Comparison of ENCODE assay signal across 8 mouse cellular contexts in the genomic region with DNA sequence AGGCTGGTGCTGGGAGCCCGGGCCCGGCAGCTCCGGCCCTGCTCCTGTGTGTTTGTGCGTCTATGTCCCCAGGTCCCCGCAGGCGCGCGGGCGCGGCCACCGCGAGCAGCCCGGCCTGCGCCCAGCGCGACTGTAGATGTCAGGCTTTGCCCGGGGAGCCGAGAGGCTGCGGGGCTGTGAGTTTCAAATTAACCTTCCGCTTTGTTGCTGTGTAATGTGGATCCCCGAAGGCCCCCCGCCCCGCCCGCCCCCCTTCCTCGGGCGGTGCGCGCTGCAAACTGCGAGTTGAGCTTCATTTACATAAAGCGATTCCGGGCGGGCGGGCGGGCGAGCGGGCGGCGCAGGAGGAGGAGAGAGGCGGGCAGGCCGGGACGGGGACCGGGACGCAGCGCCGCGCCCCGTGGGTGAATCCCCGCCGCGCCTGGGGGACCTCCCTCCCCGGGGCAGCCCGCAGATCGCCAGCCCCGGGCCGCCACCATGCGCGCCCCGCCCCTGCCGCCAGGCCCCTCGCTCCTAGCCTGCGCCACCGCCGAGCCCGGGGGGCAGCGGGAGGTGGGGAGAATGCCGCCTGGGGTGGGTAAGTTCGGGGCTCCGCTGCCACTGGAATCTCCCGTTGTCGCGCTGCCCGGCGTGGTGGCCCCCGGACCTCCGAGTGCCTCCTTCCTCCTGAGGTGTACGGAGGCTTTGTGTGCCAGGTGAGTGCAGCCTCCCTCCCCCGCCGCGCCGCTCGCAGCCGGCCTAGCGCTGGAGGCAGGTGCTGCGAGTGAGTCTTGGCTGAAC.
A peak's percentile ranks its signal among the peaks of the same experiment; 100 is the strongest.
DNase-seq lines count a peak whose midpoint lies in the region; ATAC-seq and TF ChIP-seq lines count a peak whose summit lies in the region.

No protein-coding gene starts in this region.

- peak overlapping the region; percentile 70 for H3K4me2 ChIP-seq in liver, embryonic 15.5 days

- DNase-seq in layer of hippocampus, adult 2 months (ENCODE audit: low spot score in 2 of 2), result peak in 1 of 2 experiments; percentile 19
- no peak for DNase-seq in layer of hippocampus, adult 9-10 months (ENCODE audit: low spot score)
- peak; percentile 73 for DNase-seq in embryo, embryonic 10 days (ENCODE audit: low spot score)
- DNase-seq in heart, adult 18-20 months, result peak; percentile 82 to 83
- DNase-seq in kidney, adult 11 months, result peak; percentile 76
- peak; percentile 23 for DNase-seq in natural killer cell, adult 2 months (ENCODE audit: low spot score in 2 of 2)
- DNase-seq in thymus, postnatal 25 days, result peak; percentile 41

- under 1% methylated on average over 79 of the region's 84 CpGs for WGBS in liver, embryonic 15.5 days (ENCODE audit: insufficient replicate concordance)

- H3K36me3 ChIP-seq in liver, embryonic 15.5 days (replicated peaks), result no peaks in the 10 kb centered on the region

- peak; percentile 67 for ATAC-seq in liver, embryonic 15.5 days (ENCODE audit: insufficient read depth)

- peak overlapping the region; percentile 54 for H3K9ac ChIP-seq in liver, embryonic 15.5 days

- peak overlapping the region; percentile 65 for H3K4me3 ChIP-seq in layer of hippocampus, adult 2 months
- peak overlapping the region; percentile 62 for H3K4me3 ChIP-seq in liver, embryonic 15.5 days (replicated peaks)

- no peaks in the 10 kb centered on the region for H3K9me3 ChIP-seq in liver, embryonic 15.5 days (replicated peaks)

- peaks cover 56% of the 10 kb centered on the region for H3K27me3 ChIP-seq in liver, embryonic 15.5 days

- peaks cover 44% of the 10 kb centered on the region for H3K4me1 ChIP-seq in liver, embryonic 15.5 days (replicated peaks)

- peak overlapping the region; percentile 66 for H3K27ac ChIP-seq in layer of hippocampus, adult 2 months
- peak overlapping the region; percentile 78 for H3K27ac ChIP-seq in liver, embryonic 15.5 days (replicated peaks)

- TF ChIP-seq CTCF in layer of hippocampus, adult 2 months (conservative IDR thresholded peaks at IDR 0.05), result peak; percentile 37
